Mouse (Mus musculus) erythroblast, embryonic 14.5 days (primary cell): ENCODE results near the gene Rnf207.

ENCODE experiments used
- GATA1 ChIP-seq: IDR thresholded peaks from 2 replicates; pipeline ENCODE4 v1.6.1; 2012; ENCODE audit warnings: low read length, inconsistent platforms, mixed read lengths
- TAL1 ChIP-seq: IDR thresholded peaks from 3 replicates; pipeline ENCODE4 v1.6.1; 2012; ENCODE audit warnings: low read length, inconsistent platforms, mixed read lengths

GRCm38 (mm10) chr4:152291562-152291961 is 27.2 kb downstream of the Rnf207 start, which contains the start of gene Hes3:
- TF ChIP-seq TAL1 (no peak), GATA1 (no peak)
